Mouse (Mus musculus) MEL (cell line): Measurements from ENCODE around the gene Sema3a. TPM values are rescaled to one million over a fixed set of nuclear protein-coding genes. Genes with fewer than 3 reads are reported as not detected.

Experiments
- DNase-seq: peaks from one replicate; pipeline ENCODE4 v3.0.0; 2011; ENCODE audit warnings: low read depth, low spot score
- H3K27ac ChIP-seq: 2 replicates; pipeline ENCODE4 v1.5.1; 2012; ENCODE audit warnings: low read depth, mild to moderate bottlenecking, control low read depth, low read length, moderate library complexity; ENCODE audit not compliant: control insufficient read depth
- H3K27me3 ChIP-seq, 2 experiments: fragments of 150-350 bp in 1 of 2; sonication (generic) in 1 of 2; 2 replicates each; pipeline ENCODE4 v1.6.1; 2012; ENCODE audit warnings: low read length in 2 of 2, mild to moderate bottlenecking in 2 of 2, improper control_type of control experiment in 1 of 2, moderate library complexity in 1 of 2; ENCODE audit not compliant: insufficient read depth in 2 of 2, control insufficient read depth in 1 of 2
- H3K36me3 ChIP-seq, 2 experiments: 2 replicates each; pipeline ENCODE4 v1.6.1; 2012 to 2014; ENCODE audit warnings: low read length in 2 of 2, improper control_type of control experiment in 1 of 2, inconsistent platforms in 1 of 2, mild to moderate bottlenecking in 1 of 2; ENCODE audit not compliant: insufficient read depth in 2 of 2, control insufficient read depth in 1 of 2
- H3K4me1 ChIP-seq, 2 experiments: fragments of 150-350 bp in 1 of 2; sonication (generic) in 1 of 2; 2 replicates each; pipeline ENCODE4 v1.6.1; 2012; ENCODE audit warnings: low read length in 2 of 2, improper control_type of control experiment in 1 of 2, mild to moderate bottlenecking in 1 of 2; ENCODE audit not compliant: insufficient read depth in 2 of 2, control insufficient read depth in 1 of 2
- H3K4me3 ChIP-seq, 2 experiments: fragments of 150-350 bp in 1 of 2; sonication (generic) in 1 of 2; 2 replicates each; pipeline ENCODE4 v1.5.1; 2012; ENCODE audit warnings: low read depth in 2 of 2, low read length in 2 of 2, mild to moderate bottlenecking in 2 of 2, moderate library complexity in 2 of 2, control low read depth in 1 of 2, improper control_type of control experiment in 1 of 2; ENCODE audit not compliant: control insufficient read depth in 1 of 2, insufficient read depth in 1 of 2
- H3K79me2 ChIP-seq: 2 replicates; pipeline ENCODE4 v1.6.1; 2012; ENCODE audit warnings: mild to moderate bottlenecking, low read length, moderate library complexity; ENCODE audit not compliant: control insufficient read depth, poor library complexity, insufficient read depth
- H3K9ac ChIP-seq: 2 replicates; pipeline ENCODE4 v1.6.1; 2012; ENCODE audit warnings: low read depth, mild to moderate bottlenecking, control low read depth, low read length, moderate library complexity; ENCODE audit not compliant: control insufficient read depth, poor library complexity, severe bottlenecking
- H3K9me3 ChIP-seq: fragments of 150-350 bp; sonication (generic); replicated peaks from 2 replicates; pipeline ENCODE4 v1.6.1; 2012; ENCODE audit warnings: mild to moderate bottlenecking, low read length, improper control_type of control experiment, moderate library complexity; ENCODE audit not compliant: insufficient read depth
- BHLHE40 ChIP-seq: IDR thresholded peaks from 2 replicates; pipeline ENCODE4 v1.6.1; 2012; ENCODE audit warnings: low read depth, mild to moderate bottlenecking, inconsistent platforms, low read length, improper control_type of control experiment, borderline replicate concordance
- CHD1 ChIP-seq: IDR thresholded peaks from 2 replicates; pipeline ENCODE4 v1.6.1; 2012; ENCODE audit warnings: low read depth, mild to moderate bottlenecking, inconsistent platforms, low read length, improper control_type of control experiment
- CHD2 ChIP-seq: IDR thresholded peaks from 2 replicates; pipeline ENCODE4 v1.6.1; 2011; ENCODE audit warnings: low read length, improper control_type of control experiment
- CTCF ChIP-seq, 3 experiments: IDR thresholded peaks in 2 of 3; conservative IDR thresholded peaks in 1 of 3; 2 replicates each; pipeline ENCODE4 v1.5.1; 2011 to 2012; ENCODE audit warnings: low read length in 3 of 3, low read depth in 2 of 3, mild to moderate bottlenecking in 2 of 3, improper control_type of control experiment in 1 of 3, inconsistent platforms in 1 of 3, mixed read lengths in 1 of 3, moderate library complexity in 1 of 3; ENCODE audit not compliant: control insufficient read depth in 1 of 3, insufficient read depth in 1 of 3, poor library complexity in 1 of 3, severe bottlenecking in 1 of 3
- E2F4 ChIP-seq: IDR thresholded peaks from 2 replicates; pipeline ENCODE4 v1.6.1; 2011; ENCODE audit warnings: low read depth, low read length, improper control_type of control experiment, borderline replicate concordance
- EP300 ChIP-seq, 2 experiments: IDR thresholded peaks; 2 replicates each; pipeline ENCODE4 v1.6.1; 2011; ENCODE audit warnings: improper control_type of control experiment in 2 of 2, low read length in 2 of 2, low read depth in 1 of 2, mild to moderate bottlenecking in 1 of 2
- ETS1 ChIP-seq: IDR thresholded peaks from 2 replicates; pipeline ENCODE4 v1.6.1; 2012; ENCODE audit warnings: low read depth, mild to moderate bottlenecking, inconsistent platforms, low read length, improper control_type of control experiment, moderate library complexity
- GATA1 ChIP-seq: IDR thresholded peaks from 2 replicates; pipeline ENCODE4 v1.6.1; 2011; ENCODE audit warnings: low read depth, low read length, improper control_type of control experiment
- HCFC1 ChIP-seq: IDR thresholded peaks from 2 replicates; pipeline ENCODE4 v1.6.1; 2012; ENCODE audit warnings: low read depth, mild to moderate bottlenecking, inconsistent platforms, low read length, improper control_type of control experiment, moderate library complexity
- JUND ChIP-seq: IDR thresholded peaks from 2 replicates; pipeline ENCODE4 v1.6.1; 2011; ENCODE audit warnings: low read depth, mild to moderate bottlenecking, improper control_type of control experiment, low read length
- KAT2A ChIP-seq: conservative IDR thresholded peaks from 2 replicates; pipeline ENCODE4 v1.6.1; 2012; ENCODE audit warnings: low read depth, low read length, improper control_type of control experiment, inconsistent platforms
- MAFK ChIP-seq: IDR thresholded peaks from 2 replicates; pipeline ENCODE4 v1.6.1; 2011; ENCODE audit warnings: low read depth, mild to moderate bottlenecking, low read length, improper control_type of control experiment, borderline replicate concordance
- MAX ChIP-seq: IDR thresholded peaks from 2 replicates; pipeline ENCODE4 v1.6.1; 2011; ENCODE audit warnings: low read length, improper control_type of control experiment
- MAZ ChIP-seq: IDR thresholded peaks from 2 replicates; pipeline ENCODE4 v1.6.1; 2012; ENCODE audit warnings: low read depth, mild to moderate bottlenecking, inconsistent platforms, low read length, improper control_type of control experiment
- MEF2A ChIP-seq: IDR thresholded peaks from 2 replicates; pipeline ENCODE4 v1.6.1; 2014; ENCODE audit warnings: low read depth, mild to moderate bottlenecking, inconsistent platforms, low read length, improper control_type of control experiment; ENCODE audit not compliant: poor library complexity, insufficient replicate concordance, severe bottlenecking; ENCODE audit errors: extremely low read depth
- MXI1 ChIP-seq: IDR thresholded peaks from 2 replicates; pipeline ENCODE4 v1.6.1; 2011; ENCODE audit warnings: mild to moderate bottlenecking, low read depth, low read length, improper control_type of control experiment
- MYC ChIP-seq: IDR thresholded peaks from 2 replicates; pipeline ENCODE4 v1.6.1; 2011; ENCODE audit warnings: low read depth, mild to moderate bottlenecking, low read length, improper control_type of control experiment, moderate library complexity
- NRF1 ChIP-seq: IDR thresholded peaks from 2 replicates; pipeline ENCODE4 v1.6.1; 2014; ENCODE audit warnings: low read depth, mild to moderate bottlenecking, inconsistent platforms, low read length, improper control_type of control experiment, moderate library complexity; ENCODE audit not compliant: poor library complexity, insufficient read depth, severe bottlenecking
- POLR2A ChIP-seq, 2 experiments: IDR thresholded peaks; 2 replicates each; pipeline ENCODE4 v1.6.1; 2011 to 2012; ENCODE audit warnings: low read length in 2 of 2, mild to moderate bottlenecking in 2 of 2, control low read depth in 1 of 2, improper control_type of control experiment in 1 of 2, low read depth in 1 of 2, moderate library complexity in 1 of 2; ENCODE audit not compliant: control insufficient read depth in 1 of 2, insufficient read depth in 1 of 2, poor library complexity in 1 of 2
- POLR2AphosphoS2 ChIP-seq: IDR thresholded peaks from 2 replicates; pipeline ENCODE4 v1.6.1; 2011; ENCODE audit warnings: low read length, improper control_type of control experiment
- RAD21 ChIP-seq: IDR thresholded peaks from 2 replicates; pipeline ENCODE4 v1.6.1; 2011; ENCODE audit warnings: mild to moderate bottlenecking, low read depth, low read length, improper control_type of control experiment
- RCOR1 ChIP-seq: IDR thresholded peaks from 2 replicates; pipeline ENCODE4 v1.6.1; 2012; ENCODE audit warnings: low read depth, mild to moderate bottlenecking, inconsistent platforms, low read length, improper control_type of control experiment
- SMC3 ChIP-seq: IDR thresholded peaks from 2 replicates; pipeline ENCODE4 v1.6.1; 2011; ENCODE audit warnings: low read depth, low read length, improper control_type of control experiment
- TAL1 ChIP-seq: IDR thresholded peaks from 2 replicates; pipeline ENCODE4 v1.6.1; 2012; ENCODE audit warnings: mild to moderate bottlenecking, inconsistent platforms, low read length, moderate library complexity, mixed read lengths
- TCF12 ChIP-seq: IDR thresholded peaks from 2 replicates; pipeline ENCODE4 v1.6.1; 2014; ENCODE audit warnings: low read depth, mild to moderate bottlenecking, inconsistent platforms, low read length, improper control_type of control experiment, moderate library complexity
- UBTF ChIP-seq: IDR thresholded peaks from 2 replicates; pipeline ENCODE4 v1.6.1; 2012; ENCODE audit warnings: low read depth, mild to moderate bottlenecking, inconsistent platforms, low read length, improper control_type of control experiment, moderate library complexity, borderline replicate concordance; ENCODE audit not compliant: insufficient read depth
- USF1 ChIP-seq: IDR thresholded peaks from 2 replicates; pipeline ENCODE4 v1.6.1; 2014; ENCODE audit warnings: low read depth, mild to moderate bottlenecking, inconsistent platforms, low read length, improper control_type of control experiment, moderate library complexity
- USF2 ChIP-seq, 2 experiments: IDR thresholded peaks; 2 replicates each; pipeline ENCODE4 v1.6.1; 2011 to 2012; ENCODE audit warnings: improper control_type of control experiment in 2 of 2, low read length in 2 of 2, borderline replicate concordance in 1 of 2, inconsistent platforms in 1 of 2, low read depth in 1 of 2, mild to moderate bottlenecking in 1 of 2; ENCODE audit not compliant: insufficient read depth in 1 of 2
- ZC3H11A ChIP-seq: IDR thresholded peaks from 2 replicates; pipeline ENCODE4 v1.6.1; 2012; ENCODE audit warnings: low read depth, mild to moderate bottlenecking, inconsistent platforms, low read length, improper control_type of control experiment
- ZNF384 ChIP-seq: IDR thresholded peaks from 2 replicates; pipeline ENCODE4 v1.6.1; 2012; ENCODE audit warnings: low read depth, mild to moderate bottlenecking, inconsistent platforms, low read length, improper control_type of control experiment
- polyA plus RNA-seq, 2 experiments: library from polyadenylated mRNA; stranded (reverse) in 1 of 2; unstranded in 1 of 2; fragments of >175 nt in 1 of 2; fragments of >200 nt in 1 of 2; gene quantifications; 2 replicates each; pipeline versions ENCODE4 v1.2.1 to v1.2.4; 2012; ENCODE audit warnings: low replicate concordance in 2 of 2, low read depth in 1 of 2; ENCODE audit not compliant: insufficient read length in 2 of 2, insufficient read depth in 1 of 2, missing spikeins in 1 of 2
- total RNA-seq: library from RNA; depleted of rRNA; stranded (reverse); fragments of 300-350 nt; gene quantifications from 2 replicates; pipeline ENCODE4 v1.2.3, GENCODE M21; 2012

Sema3a gene
- total and polyA plus RNA-seq, 3 experiments: not detected

DNA sequence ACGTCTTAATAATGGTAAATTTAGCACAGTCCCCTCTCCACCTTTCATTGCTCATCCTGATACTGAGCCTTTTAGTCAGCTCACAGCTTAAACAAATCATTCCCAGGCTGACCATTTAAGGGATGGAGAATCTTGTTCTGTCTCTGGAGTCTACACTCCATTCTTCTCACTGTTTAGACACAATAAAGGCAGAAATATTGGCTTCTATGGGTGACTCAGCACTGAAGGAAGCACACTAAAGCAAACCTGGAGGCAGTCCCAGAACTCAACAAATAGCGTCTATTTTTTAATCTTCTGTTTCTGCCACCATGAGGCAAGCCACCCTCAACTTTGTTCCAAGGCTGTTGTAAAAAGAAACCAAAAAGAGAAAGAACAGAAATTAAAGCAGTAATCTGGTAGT, 374.6 kb downstream of the Sema3a start:
- Histone ChIP-seq H3K36me3 (no peaks in the 10 kb centered on the region), H3K4me3 (no peak overlapping the region), H3K9ac (no peak overlapping the region), H3K79me2 (no peaks in the 10 kb centered on the region), H3K9me3 (no peaks in the 10 kb centered on the region), H3K27me3 (no peaks in the 10 kb centered on the region), H3K27ac (no peak overlapping the region), H3K4me1 (no peaks in the 10 kb centered on the region)
- TF ChIP-seq ETS1 (no peak), USF1 (no peak), JUND (no peak), TAL1 (no peak), MAZ (no peak)
- DNase-seq: no peak

DNA sequence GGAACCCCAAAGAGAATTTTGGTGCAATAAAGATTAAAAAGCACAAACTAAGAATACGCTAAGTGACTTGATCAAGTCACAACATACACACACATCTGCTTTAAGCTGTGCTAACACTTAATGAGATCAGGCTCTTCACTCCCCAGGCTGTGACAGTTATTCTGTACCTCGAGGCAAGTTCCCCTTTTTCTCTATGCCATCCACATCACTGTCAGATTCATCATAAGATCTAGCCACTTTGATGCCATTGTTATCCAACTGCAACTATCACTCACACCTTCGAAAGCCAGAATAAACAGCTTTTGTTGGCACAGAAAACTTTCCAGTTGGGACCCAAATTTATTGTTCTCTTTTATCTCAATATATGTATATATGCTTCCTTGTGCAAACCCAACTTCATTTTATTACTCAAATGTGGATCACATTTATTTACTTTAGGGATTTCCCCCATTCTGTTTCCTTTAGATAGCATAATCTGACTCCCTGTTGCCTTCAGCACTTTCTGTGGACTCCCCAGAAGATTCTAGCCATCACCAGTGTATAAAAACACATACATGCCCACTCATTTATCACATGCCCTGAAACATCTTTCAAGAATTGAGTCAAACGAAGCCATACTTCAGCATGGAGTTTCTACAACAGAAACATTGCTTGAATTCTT, 380.8 kb downstream of the Sema3a start:
- peak; percentile 64 for DNase-seq
- no peaks in the 10 kb centered on the region for H3K36me3 ChIP-seq
- no peak overlapping the region for H3K27ac ChIP-seq
- no peaks in the 10 kb centered on the region for H3K9me3 ChIP-seq
- no peak overlapping the region for H3K9ac ChIP-seq
- H3K4me1 ChIP-seq: peaks cover 0 to 2% of the 10 kb centered on the region in 2 experiments; a peak in 1 of 4 replicates
- H3K4me3 ChIP-seq: no peak overlapping the region
- no peaks in the 10 kb centered on the region for H3K79me2 ChIP-seq
- H3K27me3 ChIP-seq: no peaks in the 10 kb centered on the region
- TF ChIP-seq RCOR1 (0 out of 2 replicates have a peak, but pooled peaks have one; percentile 50), MEF2A (no peak), CHD1 (no peak), HCFC1 (no peak), NRF1 (no peak), SMC3 (no peak), CHD2 (no peak), GATA1 (peak; percentile 9; the same call in 1 of the 2 replicates), CTCF (IDR thresholded peaks at IDR 0.05 in 2 of 3, conservative IDR thresholded peaks at IDR 0.05 in 1 of 3; ENCODE audit: control insufficient read depth in 1 of 3, insufficient read depth in 1 of 3, low read depth in 2 of 3, low read length in 3 of 3, poor library complexity in 1 of 3, severe bottlenecking in 1 of 3) (no peak), E2F4 (no peak), RAD21 (no peak), ZC3H11A (no peak), MXI1 (no peak), TAL1 (no peak), MYC (no peak), MAZ (no peak), POLR2A (IDR thresholded peaks at IDR 0.05; ENCODE audit: control insufficient read depth in 1 of 2, insufficient read depth in 1 of 2, low read depth in 1 of 2, low read length in 2 of 2, poor library complexity in 1 of 2) (no peak), ZNF384 (no peak), MAFK (no peak), EP300 (IDR thresholded peaks at IDR 0.05; ENCODE audit: low read depth in 1 of 2, low read length in 2 of 2) (peak; percentile 52 to 68; a peak in 3 of 4 replicates), TCF12 (no peak; the same call in 1 of the 2 replicates), KAT2A (no peak), UBTF (no peak), BHLHE40 (no peak), MAX (peak; percentile 29; the same call in 1 of the 2 replicates), JUND (no peak), POLR2AphosphoS2 (no peak), USF2 (IDR thresholded peaks at IDR 0.05; ENCODE audit: borderline replicate concordance in 1 of 2, insufficient read depth in 1 of 2, low read depth in 1 of 2, low read length in 2 of 2) (no peak)
